Mouse (Mus musculus) embryo, embryonic 11.5 days (tissue): ENCODE data around the gene Ifna7.

ENCODE experiments used
- DNase-seq: peaks from one replicate; pipeline ENCODE4 v3.0.0-alpha.2; 2012; ENCODE audit warnings: low read depth, low spot score

The Ifna7 gene

GRCm38 (mm10) chr4:88840058-88840457, 24.0 kb downstream of the Ifna7 start:
- DNase-seq, result no peak

GRCm38 (mm10) chr4:88841438-88841911, 25.4 kb downstream of the Ifna7 start, which contains the start of gene Ifna4:
Ifna4 (plus strand) TSS chr4:88841861.
- no peak for DNase-seq

GRCm38 (mm10) chr4:88845334-88845733, 29.3 kb downstream of the Ifna7 start:
- DNase-seq, result no peak

DNA sequence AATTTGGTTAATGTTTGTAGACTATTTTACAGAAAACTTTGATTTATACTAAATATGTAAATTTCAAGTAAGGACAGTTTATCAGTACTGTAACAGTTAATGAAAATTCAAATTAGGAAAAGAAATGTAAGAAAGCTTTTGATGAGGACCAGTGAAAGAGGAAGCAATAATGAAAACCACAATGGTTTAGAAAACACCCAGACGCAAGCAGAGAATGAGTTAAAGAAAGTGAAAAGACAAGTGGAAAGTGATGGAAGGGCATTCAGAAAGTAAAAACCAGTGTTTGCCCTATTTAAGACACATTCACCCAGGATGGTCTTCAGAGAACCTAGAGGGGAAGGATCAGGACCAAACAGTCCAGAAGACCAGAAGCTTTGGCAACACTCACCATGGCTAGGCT, 33.7 kb downstream of the Ifna7 start, which contains the start of gene Ifna1:
Gene Ifna1 (plus strand): TSS at position 390 of the 400 bp plus-strand sequence.
- DNase-seq, result no peak

GRCm38 (mm10) chr4:88851026-88851763, 35.2 kb downstream of the Ifna7 start:
- DNase-seq, result no peak

- DNase-seq, result no peak
Observed at GRCm38 (mm10) chr4:88859214-88859613, 43.2 kb downstream of the Ifna7 start.

- DNase-seq, result no peak
Observed at GRCm38 (mm10) chr4:88863309-88863708, 47.3 kb downstream of the Ifna7 start.

DNA sequence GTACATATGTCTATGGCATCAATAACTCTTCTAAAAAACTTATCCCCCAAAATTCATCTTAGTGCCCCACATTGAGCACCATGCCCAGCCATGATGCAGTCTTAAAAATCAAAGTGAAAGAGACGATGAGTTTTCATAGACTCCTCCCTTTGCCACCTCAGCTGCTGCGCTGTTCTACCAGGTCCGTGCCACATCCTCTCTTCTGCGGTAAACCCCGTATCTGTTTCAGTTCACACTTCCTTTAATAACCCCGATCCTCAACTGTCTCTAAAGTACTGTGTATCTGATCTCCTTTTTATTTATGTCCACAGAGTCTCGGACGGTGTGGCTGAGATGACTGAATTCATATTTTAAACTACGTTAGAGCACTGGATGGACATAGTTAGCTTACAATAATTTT, 48.6 kb downstream of the Ifna7 start:
- no peak for DNase-seq

DNA sequence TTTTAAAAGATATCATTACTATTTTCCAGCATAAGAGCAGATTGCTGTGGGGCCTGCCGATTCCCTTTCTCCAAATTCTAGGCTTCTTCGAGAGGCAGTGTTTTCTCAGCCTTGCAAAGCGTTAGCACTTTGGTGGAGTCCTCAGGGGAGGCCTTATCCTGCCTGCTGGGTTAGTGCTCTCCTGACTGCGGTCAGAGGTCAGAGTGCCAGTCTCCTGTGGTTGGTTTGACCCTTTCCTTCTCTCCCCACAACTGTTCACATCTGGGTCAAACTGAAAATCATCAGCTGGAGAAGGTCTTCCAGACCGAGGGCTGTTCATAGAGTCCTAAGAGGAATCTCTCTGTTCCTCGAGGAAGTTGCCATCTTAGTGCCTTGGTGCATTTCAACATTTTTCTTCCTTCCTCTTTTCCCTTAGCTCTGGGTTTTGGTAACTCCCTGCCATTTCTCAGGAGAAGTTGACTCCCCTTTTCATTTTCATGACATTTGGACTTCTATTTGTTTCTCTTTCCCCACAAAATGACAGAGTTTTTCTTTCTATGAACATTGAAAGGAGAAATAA, 49.1 kb downstream of the Ifna7 start:
- DNase-seq, result no peak
